Mouse (Mus musculus): ENCODE measurements at regions not wholly inside any gene's neighbourhood (a gene's known extent, or its start where the extent isn't known, plus 50 kb on each side); places are given as distances from the start of the nearest gene placed in this dataset.
"Not testable (repeated sequence)": the region's sequence is repeated elsewhere in the genome, so short reads cannot be mapped to it uniquely, and the experiment has no call there.

DNA sequence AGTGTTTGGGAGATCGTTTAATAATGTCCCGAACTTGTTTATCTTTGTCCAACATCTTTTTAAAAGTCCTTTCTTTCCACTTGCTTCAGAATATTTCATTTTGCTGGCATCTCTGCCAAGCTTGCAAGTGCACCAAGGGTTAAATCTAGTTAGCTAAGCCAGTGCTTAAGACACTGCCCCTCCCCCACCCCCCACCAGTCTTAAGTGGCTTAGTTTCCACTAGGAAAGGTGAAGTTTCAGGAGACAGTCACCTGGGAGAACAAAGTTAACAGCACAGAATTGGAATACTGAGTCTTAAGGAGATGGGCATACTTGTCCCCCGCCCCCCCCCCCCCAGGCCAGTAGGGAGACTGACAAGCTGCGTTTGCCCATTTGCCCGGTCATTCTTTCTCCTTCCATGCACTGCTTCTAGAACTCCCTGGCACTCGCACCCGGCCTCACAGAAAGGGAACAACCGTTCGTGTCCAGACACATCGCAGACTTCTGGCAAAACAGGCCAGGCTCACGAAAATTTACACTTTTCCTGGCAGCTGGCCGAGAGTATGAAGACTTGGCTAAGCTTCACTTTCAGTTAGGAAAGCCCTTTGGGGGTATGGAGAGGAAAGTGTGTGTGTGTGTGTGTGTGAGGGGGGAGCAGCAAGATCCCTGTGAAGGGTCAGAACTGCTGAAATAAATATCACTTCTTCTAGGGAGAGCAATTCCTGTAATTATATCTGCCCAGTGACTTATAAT lies 219.2 kb downstream of the Bcl11a start:
- no peak for DNase-seq

DNA sequence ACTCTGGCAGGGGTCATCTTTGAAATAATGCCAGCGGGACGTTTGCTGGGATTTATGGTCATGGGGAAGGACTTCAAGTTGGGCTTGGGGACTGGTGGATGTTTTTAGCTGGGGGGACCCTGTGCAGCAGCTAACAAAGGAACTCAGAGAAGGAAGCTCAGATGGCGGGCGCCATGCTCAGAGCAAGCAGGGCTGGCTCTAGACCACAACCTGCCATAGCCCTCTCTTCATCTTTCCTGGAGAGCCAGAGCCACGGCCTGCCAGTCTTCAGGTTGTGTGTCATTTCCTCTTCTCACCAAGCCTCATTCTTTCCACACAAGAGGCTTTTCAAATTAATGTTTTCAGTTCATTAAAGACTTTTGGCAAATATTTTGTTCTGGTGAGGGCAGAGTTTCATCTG lies 219.9 kb downstream of the Bcl11a start:
- DNase-seq: no peak

DNA sequence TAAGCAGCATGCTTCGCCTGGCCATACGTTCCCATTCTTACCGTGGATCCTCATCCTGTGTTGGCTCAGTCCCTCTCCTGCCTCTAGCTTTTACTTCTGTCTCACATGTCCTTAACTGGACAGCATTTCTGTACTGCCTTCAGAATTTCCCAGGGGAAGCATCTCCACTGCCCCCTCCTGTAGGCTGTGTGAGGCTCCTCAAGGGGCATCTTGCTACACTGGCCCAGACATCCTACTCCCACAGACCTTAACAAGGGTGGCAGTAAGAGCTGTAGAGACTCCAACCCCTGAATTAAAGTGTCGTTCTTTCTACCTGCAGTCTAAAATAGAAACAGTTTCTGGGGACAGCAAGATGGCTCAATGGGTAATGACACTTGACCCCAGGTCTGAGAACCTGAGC lies 222.5 kb downstream of the Bcl11a start:
- DNase-seq: no peak

DNA sequence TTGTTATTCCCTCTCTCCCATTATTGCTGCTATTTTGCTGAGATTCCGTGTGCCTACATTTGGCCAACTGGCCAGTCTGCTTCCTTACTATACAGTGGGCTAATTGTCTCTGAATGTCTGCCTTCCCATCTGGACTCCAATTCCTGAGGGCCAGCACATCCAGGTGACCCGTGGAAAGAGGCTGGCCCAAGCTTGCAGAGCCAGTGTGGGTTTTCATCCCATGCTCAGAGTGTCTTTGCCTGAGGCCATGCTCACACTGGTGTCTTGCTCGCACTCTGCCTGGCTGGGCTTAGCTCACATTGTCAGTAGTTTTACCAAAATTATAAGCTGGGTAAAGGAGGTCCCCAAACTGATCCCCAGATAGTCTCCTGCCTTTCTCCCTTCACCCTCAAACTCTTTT lies 223.3 kb downstream of the Bcl11a start:
- DNase-seq: no peak

DNA sequence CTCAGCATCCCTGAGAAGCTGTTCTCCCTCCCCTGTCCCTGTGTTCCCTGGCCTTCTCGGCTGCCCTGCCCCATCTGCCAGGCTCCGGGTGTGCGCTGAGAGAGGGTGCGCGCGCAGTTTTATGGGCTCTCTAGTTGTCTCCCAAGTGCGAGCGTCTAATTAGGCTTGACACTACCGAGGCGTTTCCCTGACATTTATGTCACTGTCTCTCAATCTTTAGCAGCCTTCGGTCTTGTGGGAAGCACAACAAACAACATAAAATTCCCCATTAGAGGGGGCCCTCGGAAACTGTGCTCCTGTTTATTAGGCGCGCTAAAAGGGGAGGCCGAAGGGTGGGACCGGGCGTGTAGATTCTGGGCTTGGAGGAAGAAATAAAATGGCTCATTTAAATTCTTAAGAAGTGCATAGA lies 227.3 kb downstream of the Bcl11a start:
- DNase-seq: no peak

DNA sequence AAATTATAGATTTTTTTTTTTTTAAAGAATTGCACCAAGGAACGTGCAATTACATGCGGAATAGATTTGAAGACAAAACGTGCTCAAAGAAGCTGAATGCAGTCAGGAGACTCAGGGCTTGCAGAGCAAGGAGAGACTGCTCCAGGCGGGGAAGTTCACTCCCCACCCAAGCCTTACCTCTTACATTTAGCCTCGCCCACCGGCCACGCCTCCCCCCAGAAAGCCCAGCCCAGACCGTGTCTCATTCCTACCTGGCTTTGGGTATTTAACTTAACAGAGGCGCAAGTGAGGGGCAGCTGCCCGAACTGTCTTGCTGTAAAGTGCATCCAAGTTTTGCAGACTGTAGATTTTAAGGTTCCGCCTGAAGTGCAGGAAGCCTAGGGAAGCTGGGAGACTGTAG lies 227.8 kb downstream of the Bcl11a start:
- no peak for DNase-seq

DNA sequence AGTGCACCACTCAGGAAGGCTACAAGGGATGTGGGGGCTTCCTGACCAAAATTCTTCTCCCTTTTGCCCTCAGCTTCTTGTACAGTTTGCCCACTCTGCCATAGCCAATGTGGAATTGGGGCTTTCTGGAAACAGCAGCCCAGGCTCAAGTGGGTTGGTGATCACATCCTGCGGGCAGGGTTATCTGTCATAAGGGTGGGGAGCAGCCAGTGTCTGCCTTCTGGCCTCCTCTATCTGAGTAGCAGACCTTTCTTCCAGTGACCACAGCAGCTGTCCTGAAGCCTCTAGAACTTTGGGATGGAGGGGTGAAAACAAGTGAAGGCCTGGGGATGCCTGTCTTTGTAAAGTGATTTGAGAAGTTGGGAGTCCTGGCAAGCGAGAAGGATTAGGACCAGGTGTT lies 228.2 kb downstream of the Bcl11a start:
- DNase-seq: no peak

DNA sequence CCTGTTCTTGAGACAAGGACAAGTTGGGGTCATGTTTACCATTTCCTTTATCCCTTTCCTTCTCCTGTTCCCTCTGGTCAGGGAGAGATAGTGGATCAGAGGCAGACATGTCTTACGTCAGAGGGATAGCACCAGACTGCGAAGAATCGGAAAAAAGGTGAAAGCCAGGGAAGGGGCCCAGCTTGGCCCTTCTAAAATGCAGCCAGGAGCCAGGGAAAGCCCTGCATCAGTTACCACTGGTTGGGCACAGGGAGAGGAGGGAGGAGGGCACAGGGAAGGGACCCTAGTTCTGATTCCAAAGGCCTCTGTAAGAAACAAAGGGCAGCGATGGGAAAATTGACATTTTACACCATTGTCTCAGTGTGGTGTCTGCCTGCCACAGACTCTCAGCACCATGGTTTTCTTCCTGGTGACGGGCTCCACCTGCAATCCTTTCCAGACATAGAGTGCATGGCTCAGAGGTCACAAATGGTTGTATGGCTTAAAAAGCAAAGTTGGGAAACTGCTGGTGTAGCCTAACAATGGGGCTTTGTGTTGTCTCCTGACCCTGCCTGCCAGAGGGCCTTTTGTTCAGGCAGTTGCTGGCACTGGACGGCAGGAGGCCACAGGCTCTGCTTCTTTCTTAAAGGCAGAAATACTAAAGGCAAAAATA lies 229.9 kb downstream of the Bcl11a start:
- DNase-seq: no peak

DNA sequence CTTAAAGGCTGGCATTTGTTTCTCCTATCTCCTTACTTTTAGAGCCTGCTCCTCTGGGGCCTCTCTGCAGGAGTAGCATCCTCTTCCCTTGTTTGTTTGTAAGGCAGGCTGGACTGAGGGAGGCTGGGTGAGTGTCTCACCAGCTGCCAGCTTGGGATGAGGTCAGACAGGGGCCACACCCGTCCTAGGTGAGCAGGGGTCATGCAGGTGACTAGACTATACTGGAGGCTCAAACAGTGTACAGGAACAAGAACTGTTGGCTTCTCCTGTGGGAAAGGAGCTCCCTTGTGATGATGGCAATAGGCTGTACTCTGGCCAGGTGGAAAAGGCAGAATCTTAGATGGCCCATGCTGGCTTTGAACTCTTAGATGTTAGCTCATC lies 230.4 kb downstream of the Bcl11a start:
- no peak for DNase-seq

DNA sequence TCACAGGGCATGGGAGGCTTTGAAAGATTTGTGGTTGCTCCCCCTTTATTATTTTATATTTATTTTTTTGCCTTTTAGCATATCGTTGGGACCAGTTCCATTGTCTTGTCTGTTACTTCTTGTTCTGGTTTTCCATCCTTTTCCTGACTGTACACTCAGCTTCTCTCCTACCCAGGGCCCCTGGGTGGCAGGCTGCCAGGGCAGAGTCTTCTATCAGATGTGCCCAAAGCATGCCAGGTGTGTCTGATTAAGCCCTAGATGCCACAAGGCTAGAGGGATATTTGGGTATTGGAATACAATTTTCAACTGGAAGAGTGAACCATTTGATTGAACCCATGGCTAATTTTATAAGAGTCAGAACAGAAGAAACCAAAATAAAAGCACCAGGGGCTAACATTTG lies 236.2 kb downstream of the Bcl11a start:
- no peak for DNase-seq

DNA sequence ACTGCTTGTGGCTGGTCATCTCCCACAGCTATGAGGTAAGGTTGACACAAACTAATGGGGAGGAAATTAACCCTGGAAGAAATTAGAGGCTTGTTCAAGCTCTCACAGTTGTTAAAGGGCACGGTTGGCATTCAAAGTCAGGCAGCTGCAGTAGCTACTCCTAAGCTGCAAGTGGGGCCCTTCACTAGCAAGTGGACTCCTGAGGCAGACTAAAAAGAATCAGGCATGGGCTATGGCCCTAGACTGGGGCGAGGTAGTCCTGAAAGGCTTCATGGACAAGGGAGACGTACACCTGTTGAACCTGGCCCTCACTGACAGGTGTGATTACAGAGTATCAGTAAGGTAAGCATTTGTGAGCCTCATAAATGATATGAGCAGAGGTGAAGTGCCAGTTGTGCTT lies 237.7 kb downstream of the Bcl11a start:
- DNase-seq: no peak

DNA sequence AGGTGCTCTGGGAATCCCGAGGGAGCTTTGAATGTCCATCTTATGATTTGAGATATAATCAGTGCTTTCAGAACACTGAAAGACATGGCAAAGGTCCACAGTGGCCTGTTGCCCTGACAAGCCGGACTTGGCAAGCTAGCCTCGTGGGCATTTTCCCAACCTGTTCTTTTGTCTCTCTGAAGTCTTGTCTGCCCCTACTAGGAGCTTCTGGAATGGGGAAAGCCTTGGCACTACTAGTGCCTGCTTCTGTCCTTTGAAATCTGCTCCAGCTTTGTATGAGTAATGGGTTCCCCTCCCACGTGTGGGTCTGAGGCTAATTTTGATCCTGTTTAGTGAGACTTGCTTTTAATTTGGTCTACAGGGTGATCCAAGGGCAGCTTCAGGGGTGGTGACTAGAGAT lies 238.3 kb downstream of the Bcl11a start:
- no peak for DNase-seq

DNA sequence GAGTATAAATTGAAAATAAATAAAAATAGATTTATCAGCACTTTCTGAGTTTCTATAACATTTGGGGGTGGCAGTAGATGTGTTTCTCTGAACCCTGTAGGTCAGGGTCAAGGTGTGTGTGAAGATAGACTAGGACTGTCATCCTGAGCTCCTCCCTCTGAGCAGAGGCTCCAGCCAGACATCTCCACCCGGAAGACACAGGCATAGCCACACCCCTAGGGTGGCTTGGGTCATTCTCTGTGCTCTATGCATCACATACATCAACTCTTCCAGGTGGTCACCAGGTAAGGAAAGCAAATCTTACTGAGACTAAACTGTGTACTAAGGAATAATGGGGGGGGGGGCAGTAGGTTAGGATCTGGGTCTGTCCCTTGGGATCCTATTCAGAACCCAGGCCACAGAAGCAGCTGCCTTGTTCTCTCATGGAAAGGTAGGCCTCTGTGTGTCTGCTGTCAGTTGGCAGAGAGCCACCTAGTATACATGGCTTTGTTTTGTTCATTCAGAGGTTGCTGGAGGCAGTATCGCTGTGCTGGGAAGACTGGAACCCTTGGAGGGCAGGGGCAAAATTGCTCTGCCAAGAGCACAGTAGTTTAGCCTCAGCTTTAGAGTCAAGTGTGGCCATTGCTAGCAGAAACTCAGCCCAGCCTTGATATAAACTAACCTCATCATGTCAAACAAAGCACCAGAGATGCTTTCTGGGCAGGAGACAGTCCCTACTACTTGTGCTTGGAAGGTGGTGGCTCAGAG lies 240.3 kb downstream of the Bcl11a start:
- DNase-seq: no peak

DNA sequence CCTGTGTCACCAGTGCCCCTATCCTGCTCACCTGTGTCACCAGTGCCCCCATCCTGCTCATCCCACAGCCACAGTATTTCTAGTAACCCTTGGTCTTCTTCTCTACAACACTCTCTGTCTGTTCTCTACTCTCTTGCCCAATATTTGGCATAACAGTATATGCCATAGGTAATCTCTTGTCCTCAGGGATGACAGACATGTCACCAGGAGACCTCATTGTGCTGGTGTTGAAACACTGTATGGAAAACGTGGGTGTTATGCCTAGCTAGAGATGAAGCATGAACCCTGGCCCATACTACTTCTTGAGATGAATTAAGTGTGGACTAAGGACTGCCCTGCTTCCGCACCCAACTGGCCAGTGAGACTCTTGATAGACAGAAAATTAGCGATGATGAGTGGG lies 241.4 kb downstream of the Bcl11a start:
- no peak for DNase-seq

DNA sequence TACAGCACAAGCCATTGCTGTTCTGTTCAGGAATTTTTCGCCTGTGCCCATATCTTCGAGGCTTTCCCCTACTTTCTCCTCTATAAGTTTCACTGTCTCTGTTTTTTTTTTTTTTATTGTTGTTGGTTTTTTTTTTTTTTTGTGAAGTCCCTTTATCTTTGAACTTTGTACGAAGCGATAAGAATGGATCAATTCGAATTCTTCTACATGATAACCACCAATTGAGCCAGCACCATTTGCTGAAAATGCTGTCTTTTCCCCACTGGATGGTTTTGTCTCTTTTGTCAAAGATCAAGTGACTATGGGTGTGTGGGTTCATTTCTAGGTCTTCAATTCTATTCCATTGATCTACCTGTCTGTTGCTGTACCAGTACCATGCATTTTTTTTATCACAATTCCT lies 244.6 kb downstream of the Bcl11a start:
- not testable (repeated sequence) for DNase-seq

DNA sequence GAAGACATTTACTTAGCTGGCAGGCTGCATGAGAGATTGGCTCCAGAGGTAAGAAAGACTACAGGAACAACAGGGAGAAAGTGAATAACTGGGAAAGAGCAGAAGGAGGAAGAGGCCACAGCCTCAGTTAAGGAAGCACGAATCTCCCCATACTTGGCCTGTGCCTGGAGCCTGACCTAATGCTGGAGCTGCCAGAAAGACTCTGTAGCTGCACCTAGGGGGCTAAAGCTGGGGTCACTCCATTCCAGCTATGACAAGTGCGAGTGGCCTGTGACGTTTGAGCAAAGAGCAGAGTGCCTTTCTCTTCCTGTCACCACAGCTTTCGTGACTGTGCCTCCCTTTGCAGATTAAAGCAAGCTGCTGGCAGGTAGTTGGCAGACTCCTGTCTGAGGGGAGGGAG lies 250.6 kb downstream of the Bcl11a start:
- DNase-seq: no peak

DNA sequence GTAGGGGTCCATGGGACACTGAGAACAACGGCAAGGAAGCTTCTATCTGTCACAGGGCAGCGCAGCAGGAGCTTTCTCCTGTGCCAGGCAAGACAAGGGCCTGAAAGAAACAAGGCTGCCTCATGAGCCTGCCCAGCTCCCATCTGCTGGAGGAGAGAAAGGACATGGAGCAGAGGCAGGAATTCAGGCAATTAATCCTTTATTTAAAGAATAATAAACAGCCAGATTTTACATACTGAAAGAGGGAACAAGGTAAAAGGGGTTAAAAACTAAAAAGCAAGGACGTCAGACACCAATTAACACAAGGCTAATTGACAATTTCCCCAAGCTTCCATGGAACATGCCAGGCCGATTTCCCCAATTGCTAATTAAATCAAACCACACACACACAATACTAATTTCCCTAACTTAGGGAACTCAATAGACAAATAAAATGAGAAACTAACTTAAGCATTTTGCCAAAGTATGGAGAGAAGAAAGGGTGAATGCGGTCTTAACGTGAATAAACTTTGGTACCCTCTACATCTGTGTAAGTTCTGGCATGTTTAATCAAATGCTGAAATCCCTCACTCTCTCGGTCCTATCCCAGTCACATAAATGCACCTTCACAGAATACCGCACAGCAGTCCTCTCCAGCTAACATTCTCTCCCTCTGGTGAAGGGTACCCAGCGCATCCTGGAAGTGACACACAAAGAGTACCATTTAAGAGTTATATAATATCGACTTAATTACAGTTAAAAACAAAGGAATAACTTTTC lies 252.7 kb downstream of the Bcl11a start:
- DNase-seq: no peak

DNA sequence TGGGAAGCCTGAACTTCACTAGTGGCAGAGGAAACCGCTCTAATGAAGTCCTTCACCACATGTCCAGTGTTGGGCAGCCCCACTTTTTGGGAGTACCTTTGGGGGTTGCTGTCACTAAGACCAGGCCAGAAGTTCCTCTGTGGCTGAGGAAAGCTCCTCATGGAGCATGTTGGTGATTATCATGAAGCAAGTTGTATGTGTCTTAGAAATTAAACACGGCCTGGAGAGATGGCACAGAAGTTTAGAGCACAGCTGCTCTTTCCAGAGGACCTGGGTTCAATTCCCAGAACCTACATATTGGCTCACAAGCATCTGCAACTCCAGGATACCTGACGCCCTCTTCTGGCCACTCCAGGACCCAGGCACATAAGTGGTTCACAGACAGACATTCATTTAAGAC lies 254.4 kb downstream of the Bcl11a start:
- DNase-seq: no peak

DNA sequence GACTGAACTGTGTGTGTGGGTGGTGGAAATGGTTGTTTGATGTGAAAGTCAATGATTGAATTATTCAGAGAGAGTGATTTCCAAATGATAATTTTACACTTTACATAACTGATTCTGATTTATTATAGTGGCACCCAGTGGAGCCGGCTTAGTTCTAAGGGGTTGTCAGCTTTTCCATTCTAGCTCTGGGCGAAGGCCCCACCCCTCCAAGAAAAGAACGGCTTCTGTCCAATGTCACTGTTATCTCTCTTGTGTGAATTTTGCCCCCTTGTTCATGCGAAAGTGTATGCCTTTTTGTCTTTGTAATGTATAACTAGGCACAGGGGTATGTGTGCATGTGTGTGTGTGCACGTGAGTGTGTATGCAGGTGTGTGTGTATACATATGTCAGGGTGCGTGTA lies 255.3 kb downstream of the Bcl11a start:
- DNase-seq: no peak

DNA sequence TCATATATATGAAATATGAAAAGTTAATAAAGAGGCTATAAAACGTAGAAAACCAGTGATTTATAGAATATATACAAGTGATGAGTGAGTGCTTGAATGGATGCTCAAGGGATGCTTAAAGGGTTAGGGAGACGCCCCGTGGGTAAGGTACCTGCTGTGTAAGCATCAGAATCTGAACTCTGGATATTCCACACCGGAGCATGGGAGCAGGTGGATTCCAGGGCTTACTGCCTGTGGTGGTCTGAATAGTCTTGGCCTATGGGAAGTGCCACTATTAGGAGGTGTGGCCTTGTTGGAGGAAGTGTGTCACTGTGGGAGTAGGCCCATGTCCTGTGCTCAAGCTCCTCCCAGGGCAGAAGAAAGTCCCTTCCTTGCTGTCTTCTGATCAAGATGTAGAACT lies 257.4 kb downstream of the Bcl11a start:
- no peak for DNase-seq

DNA sequence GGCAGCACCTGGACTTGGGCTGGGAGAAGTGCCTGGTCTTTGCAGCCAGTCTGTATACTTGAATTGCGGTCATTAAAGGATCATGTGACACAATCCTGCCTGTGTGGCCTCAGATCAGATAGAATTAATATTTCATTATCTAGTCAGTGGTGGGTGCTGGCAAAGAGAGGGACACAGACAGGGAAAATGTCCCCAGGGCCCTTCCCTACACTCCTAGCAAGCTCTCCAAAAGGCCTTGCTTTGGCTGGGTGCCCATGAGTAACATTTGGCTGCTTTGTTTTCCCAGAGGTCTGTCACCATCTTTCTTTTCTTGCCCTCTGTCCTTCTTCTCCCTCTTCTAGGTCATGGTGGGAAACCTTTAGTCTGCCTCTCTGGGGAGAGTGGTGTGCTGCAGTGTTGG lies 260.3 kb downstream of the Bcl11a start:
- DNase-seq: no peak

DNA sequence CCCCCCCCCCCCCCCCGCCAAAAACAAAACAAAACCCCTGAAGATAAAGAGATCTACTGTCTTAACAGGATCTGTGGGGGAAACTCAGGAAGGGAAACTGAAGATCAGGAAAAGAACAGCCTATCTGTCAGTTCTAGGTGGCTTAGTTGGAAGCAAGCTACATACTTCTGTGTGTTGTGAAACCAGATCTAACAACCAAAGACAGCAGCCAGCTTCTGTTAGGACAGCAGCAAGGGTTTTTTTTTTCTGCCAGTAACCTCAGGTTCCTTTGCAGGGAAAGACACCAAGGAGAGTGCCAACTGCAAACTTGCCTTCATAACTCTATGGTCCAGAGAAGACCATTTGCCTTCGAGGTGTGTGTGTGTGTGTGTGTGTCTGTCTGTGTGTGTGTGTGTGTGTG lies 261.2 kb downstream of the Bcl11a start:
- no peak for DNase-seq

DNA sequence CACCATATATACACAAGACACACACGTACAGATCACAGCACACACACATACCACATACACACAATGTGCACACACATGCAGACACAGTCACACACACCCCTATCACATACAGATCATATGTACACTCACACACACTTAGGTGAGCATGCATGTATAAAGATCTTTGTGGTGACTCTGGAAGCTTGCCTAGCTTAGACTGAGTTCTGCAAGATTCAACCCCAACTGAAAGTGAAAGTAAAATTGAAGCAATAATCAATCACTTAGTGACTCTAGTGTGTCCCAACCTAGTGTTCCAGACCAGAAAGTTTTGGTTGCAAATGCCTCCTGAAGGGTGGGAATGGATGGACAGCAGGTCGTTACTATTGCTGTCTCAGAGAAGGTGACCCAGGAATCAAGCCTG lies 262.8 kb downstream of the Bcl11a start:
- DNase-seq: no peak

DNA sequence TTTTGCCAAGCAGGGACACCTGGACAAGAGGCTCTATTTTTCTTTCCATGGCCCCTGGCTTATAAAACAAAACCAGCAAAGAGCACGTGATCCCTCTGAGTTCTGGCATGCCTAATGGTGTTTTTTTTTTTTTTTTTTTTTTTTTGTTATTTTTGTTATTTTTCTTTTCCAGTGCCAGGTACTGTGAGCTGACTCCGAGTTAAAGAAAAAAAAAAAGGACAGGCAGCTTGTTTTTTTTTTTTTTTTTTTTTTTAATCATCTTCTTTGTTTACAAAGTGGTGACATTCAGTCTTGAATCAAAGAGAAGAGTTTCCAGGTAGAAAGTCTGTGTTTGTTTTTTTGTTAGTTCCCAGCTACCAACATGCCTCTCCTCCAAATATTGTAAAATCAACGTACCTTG lies 263.8 kb downstream of the Bcl11a start:
- DNase-seq: no peak

Data from cerebellum, adult 11-12 months (tissue).